Mouse (Mus musculus) E14TG2a.4 (cell line): ENCODE measurements around the gene Ghrhr.

Experiments used
- H3K27me3 ChIP-seq: 2 replicates; pipeline ENCODE4 v1.6.1; 2014; ENCODE audit warnings: low read length, control low read depth; ENCODE audit not compliant: insufficient read depth
- H3K36me3 ChIP-seq: 2 replicates; pipeline ENCODE4 v1.6.1; 2014; ENCODE audit warnings: low read length, control low read depth; ENCODE audit not compliant: insufficient read depth
- H3K4me1 ChIP-seq: replicated peaks from 2 replicates; pipeline ENCODE4 v1.6.1; 2014; ENCODE audit warnings: low read depth, low read length, control low read depth
- H3K4me3 ChIP-seq: replicated peaks from 2 replicates; pipeline ENCODE4 v1.5.1; 2014; ENCODE audit warnings: mild to moderate bottlenecking, low read length
- H3K9me3 ChIP-seq: 2 replicates; pipeline ENCODE4 v1.6.1; 2014; ENCODE audit warnings: low read length, control low read depth
- CTCF ChIP-seq: conservative IDR thresholded peaks from 2 replicates; pipeline ENCODE4 v1.5.1; 2014; ENCODE audit warnings: low read length
- NANOG ChIP-seq: IDR thresholded peaks from 2 replicates; pipeline ENCODE4 v1.6.1; 2014; ENCODE audit warnings: borderline replicate concordance, low read length, mixed read lengths
- POU5F1 ChIP-seq: IDR thresholded peaks from 2 replicates; pipeline ENCODE4 v1.6.1; 2014; ENCODE audit warnings: low read length, borderline replicate concordance

Ghrhr gene

DNA sequence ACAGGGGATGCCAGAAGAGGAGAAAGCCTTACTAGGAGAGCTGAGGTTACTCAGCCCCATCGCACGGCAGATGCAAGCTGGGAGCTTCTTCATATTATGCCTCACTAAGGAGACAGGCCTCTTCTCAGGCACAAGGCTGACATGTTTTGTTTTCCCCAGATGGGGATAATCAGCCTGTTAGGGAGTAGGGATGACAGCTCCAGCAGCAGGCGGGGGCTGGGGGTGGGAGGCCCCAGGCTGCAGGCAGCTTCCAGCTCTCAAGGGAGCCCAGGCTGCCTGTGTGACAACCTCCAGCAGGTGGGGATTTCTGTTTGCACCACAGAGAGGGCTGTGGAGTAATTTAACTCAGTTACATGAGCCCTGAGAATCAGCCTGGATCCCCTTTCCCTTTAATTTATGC, 58.3 kb downstream of the Ghrhr start:
- Histone ChIP-seq H3K27me3 (0 out of 2 replicates have a peak, but pooled peaks cover 4% of the 10 kb centered on the region), H3K4me3 (no peak overlapping the region), H3K4me1 (no peaks in the 10 kb centered on the region), H3K9me3 (no peaks in the 10 kb centered on the region), H3K36me3 (no peaks in the 10 kb centered on the region)
- TF ChIP-seq POU5F1 (no peak), NANOG (no peak), CTCF (no peak)

DNA sequence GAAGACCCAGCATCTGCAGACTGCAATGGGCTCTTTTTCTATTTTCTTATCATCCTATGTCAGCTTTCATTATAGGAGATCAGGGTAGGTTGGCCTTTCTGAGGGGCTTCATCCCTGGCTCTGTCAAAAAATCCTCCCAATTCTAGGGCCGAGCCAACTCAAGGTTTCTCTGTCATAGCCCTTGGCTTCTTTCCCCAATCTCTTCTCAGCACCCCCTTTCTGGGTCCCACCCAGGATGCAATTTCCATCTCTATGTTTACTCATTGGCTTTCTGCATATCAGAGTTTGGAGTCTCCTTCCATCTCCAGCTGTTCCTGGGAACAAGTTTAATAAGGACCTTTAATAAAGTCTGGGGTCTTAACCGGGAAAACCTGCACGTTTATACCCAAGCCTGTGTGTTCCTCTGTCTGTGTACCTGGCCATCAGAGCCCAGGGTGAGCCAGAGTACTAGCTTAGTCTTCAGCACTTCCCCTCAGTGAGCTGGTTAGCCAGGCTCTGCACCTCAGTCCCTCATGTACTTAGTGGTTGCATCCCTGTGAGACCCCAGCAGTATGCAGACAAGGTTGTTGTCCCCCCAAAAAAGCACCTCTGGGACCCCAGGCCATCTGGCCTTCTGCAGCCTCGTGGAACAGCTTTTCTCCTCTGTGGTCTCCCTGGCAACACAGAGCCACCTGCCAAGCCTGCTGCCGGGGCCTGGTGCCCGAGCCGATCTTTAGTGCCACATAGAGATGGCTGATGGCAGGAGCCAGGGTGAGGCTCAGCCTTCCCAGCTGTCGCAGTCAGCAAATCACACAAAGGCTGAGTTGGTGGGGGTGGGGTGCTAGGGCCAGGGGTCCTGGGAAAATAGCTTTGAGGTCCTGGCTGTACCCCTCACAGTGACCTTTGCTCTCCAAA, 59.4 kb downstream of the Ghrhr start:
- peaks cover 7% of the 10 kb centered on the region; the same call in 1 of the 2 replicates for H3K27me3 ChIP-seq
- H3K9me3 ChIP-seq, result no peaks in the 10 kb centered on the region
- TF ChIP-seq CTCF (no peak), POU5F1 (no peak), NANOG (no peak)
- H3K36me3 ChIP-seq, result no peaks in the 10 kb centered on the region
- H3K4me3 ChIP-seq, result no peak overlapping the region
- no peaks in the 10 kb centered on the region for H3K4me1 ChIP-seq

DNA sequence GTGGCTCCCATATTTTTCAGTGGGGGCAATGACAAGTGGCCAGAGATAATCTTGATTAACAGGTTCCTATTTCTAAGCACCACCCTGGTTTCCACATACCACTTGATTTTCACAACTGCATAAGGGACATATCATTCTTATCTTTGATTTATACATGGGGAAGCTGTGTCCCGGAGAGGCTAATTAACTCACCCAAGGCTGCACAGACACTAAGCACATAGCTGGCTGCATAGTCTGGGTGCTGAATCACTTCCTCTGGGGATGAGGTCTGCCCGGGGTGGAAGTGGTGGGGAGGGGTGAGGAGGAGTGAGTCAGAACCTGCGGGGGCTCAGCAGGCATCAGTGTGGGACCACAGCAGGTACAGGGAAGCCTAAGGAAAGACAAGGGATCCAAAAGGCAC, 61.8 kb downstream of the Ghrhr start:
- Histone ChIP-seq H3K4me3 (no peak overlapping the region), H3K9me3 (no peaks in the 10 kb centered on the region), H3K36me3 (no peaks in the 10 kb centered on the region), H3K4me1 (no peaks in the 10 kb centered on the region), H3K27me3 (peaks cover 23% of the 10 kb centered on the region; the same call in 1 of the 2 replicates)
- TF ChIP-seq NANOG (no peak), CTCF (no peak), POU5F1 (no peak)
